In the genomic region with DNA sequence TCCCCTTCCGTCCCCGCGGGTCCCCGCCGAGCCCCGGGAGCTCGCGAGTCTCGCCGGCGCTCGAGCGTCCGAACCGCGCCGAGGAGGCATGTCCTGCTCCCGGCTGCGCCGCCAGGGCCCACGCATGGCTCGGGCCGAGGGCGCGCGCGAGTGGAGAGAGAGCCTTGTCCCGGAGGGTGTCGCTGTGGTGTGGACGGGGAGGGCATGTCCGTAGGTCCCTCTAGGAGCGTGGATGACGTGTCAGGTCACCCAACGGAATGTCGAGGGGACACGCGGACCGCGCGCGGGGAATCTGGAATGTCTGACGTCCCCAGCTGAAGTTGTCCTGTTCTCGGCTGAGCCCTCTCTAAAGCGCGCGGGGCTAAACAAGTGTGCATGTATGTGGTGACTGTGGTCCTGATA, we compare ENCODE assay signal across 8 mouse cellular contexts. TPM values are rescaled to one million over a fixed set of nuclear protein-coding genes. Genes with fewer than 3 reads are reported as not detected.
DNase-seq lines count a peak whose midpoint lies in the region; ATAC-seq lines count a peak whose summit lies in the region.

No protein-coding gene starts in this region.

- 0 out of 2 replicates have a peak, but pooled peaks cover 4% of the 10 kb centered on the region for H3K36me3 ChIP-seq in embryonic facial prominence, embryonic 15.5 days
- peaks cover 14% of the 10 kb centered on the region for H3K36me3 ChIP-seq in heart, embryonic 10.5 days
- peaks cover 4% of the 10 kb centered on the region; the same call in 1 of the 2 replicates for H3K36me3 ChIP-seq in kidney, embryonic 16.5 days (ENCODE audit: insufficient read depth, low read length)
- peaks cover 11% of the 10 kb centered on the region; the same call in 1 of the 2 replicates for H3K36me3 ChIP-seq in liver, embryonic 12.5 days
- no peaks in the 10 kb centered on the region for H3K36me3 ChIP-seq in stomach, embryonic 14.5 days (ENCODE audit: control insufficient read depth, insufficient read depth, low read length)

- H3K4me3 ChIP-seq in embryonic facial prominence, embryonic 15.5 days (replicated peaks): peak overlapping the region; percentile 77
- peak overlapping the region; percentile 90 for H3K4me3 ChIP-seq in heart, embryonic 10.5 days
- H3K4me3 ChIP-seq in kidney, embryonic 16.5 days (ENCODE audit: low read length): peak overlapping the region; percentile 77
- peak overlapping the region; percentile 84 for H3K4me3 ChIP-seq in liver, embryonic 12.5 days
- H3K4me3 ChIP-seq in stomach, embryonic 14.5 days (ENCODE audit: low read depth, low read length): peak overlapping the region; percentile 58

- H3K4me1 ChIP-seq in embryonic facial prominence, embryonic 15.5 days: peaks cover 12% of the 10 kb centered on the region; the same call in 1 of the 2 replicates
- 0 out of 2 replicates have a peak, but pooled peaks cover 9% of the 10 kb centered on the region for H3K4me1 ChIP-seq in heart, embryonic 10.5 days
- H3K4me1 ChIP-seq in kidney, embryonic 16.5 days (ENCODE audit: insufficient read depth, low read length): peaks cover 11% of the 10 kb centered on the region; the same call in 1 of the 2 replicates
- peaks cover 26% of the 10 kb centered on the region for H3K4me1 ChIP-seq in liver, embryonic 12.5 days
- peaks cover 7% of the 10 kb centered on the region for H3K4me1 ChIP-seq in stomach, embryonic 14.5 days (ENCODE audit: control insufficient read depth, insufficient read depth, low read length)

- peak overlapping the region; percentile 93 for H3K27ac ChIP-seq in embryonic facial prominence, embryonic 15.5 days (replicated peaks)
- peak overlapping the region; percentile 99 for H3K27ac ChIP-seq in heart, embryonic 10.5 days
- H3K27ac ChIP-seq in kidney, embryonic 16.5 days (ENCODE audit: low read length): peak overlapping the region; percentile 92
- peak overlapping the region; percentile 84 for H3K27ac ChIP-seq in liver, embryonic 12.5 days
- H3K27ac ChIP-seq in stomach, embryonic 14.5 days (ENCODE audit: low read length): peak overlapping the region; percentile 91

- peak; percentile 85 for ATAC-seq in embryonic facial prominence, embryonic 15.5 days (ENCODE audit: insufficient number of reproducible peaks, low FRiP score, low TSS enrichment, low read depth)
- ATAC-seq in kidney, embryonic 16.5 days (ENCODE audit: low FRiP score, low TSS enrichment): peak; percentile 89
- ATAC-seq in liver, embryonic 12.5 days: peak; percentile 75
- peak; percentile 80 for ATAC-seq in stomach, embryonic 14.5 days (ENCODE audit: insufficient number of reproducible peaks, insufficient read depth, low FRiP score, low read depth)

- peak overlapping the region; percentile 54 for H3K4me2 ChIP-seq in embryonic facial prominence, embryonic 15.5 days (replicated peaks)
- peak overlapping the region; percentile 82 for H3K4me2 ChIP-seq in kidney, embryonic 16.5 days (replicated peaks; ENCODE audit: low read depth, low read length)
- H3K4me2 ChIP-seq in liver, embryonic 12.5 days: peak overlapping the region; percentile 89
- H3K4me2 ChIP-seq in stomach, embryonic 14.5 days (replicated peaks; ENCODE audit: low read depth, low read length): peak overlapping the region; percentile 56

- peak overlapping the region; percentile 68 for H3K9ac ChIP-seq in embryonic facial prominence, embryonic 15.5 days
- H3K9ac ChIP-seq in kidney, embryonic 16.5 days (replicated peaks; ENCODE audit: low read length): peak overlapping the region; percentile 94
- peak overlapping the region; percentile 90 for H3K9ac ChIP-seq in liver, embryonic 12.5 days
- peak overlapping the region; percentile 87 for H3K9ac ChIP-seq in stomach, embryonic 14.5 days (replicated peaks; ENCODE audit: low read depth, low read length)

- WGBS in embryonic facial prominence, embryonic 15.5 days: under 1% methylated on average over 46 of the region's 46 CpGs
- 1% methylated on average over 43 of the region's 46 CpGs for WGBS in heart, embryonic 10.5 days
- 0% methylated on average over 46 of the region's 46 CpGs for WGBS in kidney, embryonic 16.5 days
- WGBS in liver, embryonic 12.5 days (ENCODE audit: insufficient replicate concordance): under 1% methylated on average over 46 of the region's 46 CpGs
- WGBS in stomach, embryonic 14.5 days: under 1% methylated on average over 42 of the region's 46 CpGs

- peak; percentile 77 for DNase-seq in A20 (ENCODE audit: low read depth, low spot score)
- peak; percentile 49 to 66 for DNase-seq in adrenal gland, postnatal 4 days (ENCODE audit: low spot score in 2 of 2)
- DNase-seq in heart, embryonic 10.5 days (ENCODE audit: low spot score): peak; percentile 87
- DNase-seq in naive thymus-derived CD4-positive, alpha-beta T cell, adult 2 months (ENCODE audit: low read depth): peak; percentile 67

- H3K9me3 ChIP-seq in embryonic facial prominence, embryonic 15.5 days (replicated peaks): no peaks in the 10 kb centered on the region
- H3K9me3 ChIP-seq in heart, embryonic 10.5 days: no peaks in the 10 kb centered on the region
- H3K9me3 ChIP-seq in kidney, embryonic 16.5 days (ENCODE audit: low read length): no peaks in the 10 kb centered on the region
- no peaks in the 10 kb centered on the region for H3K9me3 ChIP-seq in liver, embryonic 12.5 days (replicated peaks)
- no peaks in the 10 kb centered on the region for H3K9me3 ChIP-seq in stomach, embryonic 14.5 days (ENCODE audit: control insufficient read depth, low read depth, low read length)

- H3K27me3 ChIP-seq in embryonic facial prominence, embryonic 15.5 days: no peaks in the 10 kb centered on the region
- no peaks in the 10 kb centered on the region for H3K27me3 ChIP-seq in heart, embryonic 10.5 days (ENCODE audit: insufficient read depth, poor library complexity, severe bottlenecking)
- no peaks in the 10 kb centered on the region for H3K27me3 ChIP-seq in kidney, embryonic 16.5 days (ENCODE audit: insufficient read depth, low read length)
- no peaks in the 10 kb centered on the region for H3K27me3 ChIP-seq in liver, embryonic 12.5 days (replicated peaks)
- no peaks in the 10 kb centered on the region for H3K27me3 ChIP-seq in stomach, embryonic 14.5 days (ENCODE audit: control insufficient read depth, insufficient read depth, low read length)

RNA-seq across cellular contexts. Expression of a gene that starts 1.8 kb away (rescaled TPM):
- 10 to 100 TPM; 27.0 to 27.4 TPM for total RNA-seq in adrenal gland, postnatal 4 days (2021)
- polyA plus RNA-seq in embryonic facial prominence, embryonic 15.5 days (2015; fragmentation: Nextera tagmentation; extraction: Ambion mirVana): 23.4 and 29.5 TPM in 2 replicates
- 24.0 and 24.9 TPM in 2 replicates for polyA plus RNA-seq in heart, embryonic 10.5 days (2016; fragmentation: Nextera tagmentation; extraction: Ambion mirVana)
- polyA plus RNA-seq in kidney, embryonic 16.5 days (2015; fragmentation: Nextera tagmentation; extraction: Ambion mirVana): 19.8 and 20.6 TPM in 2 replicates
- polyA plus RNA-seq in liver, embryonic 12.5 days (2016; fragmentation: Nextera tagmentation; extraction: Ambion mirVana): 13.8 and 14.5 TPM in 2 replicates
- 26.6 and 29.9 TPM in 2 replicates for polyA plus RNA-seq in stomach, embryonic 14.5 days (2014; fragmentation: Nextera tagmentation; extraction: Ambion mirVana)

RNA-seq across cellular contexts. Expression of a gene that starts 58.5 kb away (rescaled TPM):
- 100 to 1,000 TPM; 140 to 146 TPM for total RNA-seq in adrenal gland, postnatal 4 days (2021)
- polyA plus RNA-seq in embryonic facial prominence, embryonic 15.5 days (2015; fragmentation: Nextera tagmentation; extraction: Ambion mirVana): 193 and 194 TPM in 2 replicates
- 201 and 220 TPM in 2 replicates for polyA plus RNA-seq in heart, embryonic 10.5 days (2016; fragmentation: Nextera tagmentation; extraction: Ambion mirVana)
- 218 and 238 TPM in 2 replicates for polyA plus RNA-seq in kidney, embryonic 16.5 days (2015; fragmentation: Nextera tagmentation; extraction: Ambion mirVana)
- polyA plus RNA-seq in liver, embryonic 12.5 days (2016; fragmentation: Nextera tagmentation; extraction: Ambion mirVana): 103 TPM in 2 replicates
- 242 and 253 TPM in 2 replicates for polyA plus RNA-seq in stomach, embryonic 14.5 days (2014; fragmentation: Nextera tagmentation; extraction: Ambion mirVana)

Comparison
In these comparisons a context has a peak if more than half of its experiments do, and no peak if none do; other contexts are left out.
1. Peak in every context shown above with its lines: DNase-seq, ATAC-seq, H3K4me3 ChIP-seq and H3K27ac ChIP-seq.